Mouse (Mus musculus) v-Abl transformed pro-B cells (cell line): Measurements from ENCODE around the gene Nudt10.
"Not testable (repeated sequence)": the region's sequence is repeated elsewhere in the genome, so short reads cannot be mapped to it uniquely, and the experiment has no call there.

Source experiments
- in situ Hi-C, 2 experiments: fragments of 400-800 bp; cut with MboI; formaldehyde crosslinking; loops; one replicate each; pipeline ENCODE4 v1.15.1; 2025; ENCODE audit not compliant: unreplicated experiment in 2 of 2

Gene Nudt10

DNA sequence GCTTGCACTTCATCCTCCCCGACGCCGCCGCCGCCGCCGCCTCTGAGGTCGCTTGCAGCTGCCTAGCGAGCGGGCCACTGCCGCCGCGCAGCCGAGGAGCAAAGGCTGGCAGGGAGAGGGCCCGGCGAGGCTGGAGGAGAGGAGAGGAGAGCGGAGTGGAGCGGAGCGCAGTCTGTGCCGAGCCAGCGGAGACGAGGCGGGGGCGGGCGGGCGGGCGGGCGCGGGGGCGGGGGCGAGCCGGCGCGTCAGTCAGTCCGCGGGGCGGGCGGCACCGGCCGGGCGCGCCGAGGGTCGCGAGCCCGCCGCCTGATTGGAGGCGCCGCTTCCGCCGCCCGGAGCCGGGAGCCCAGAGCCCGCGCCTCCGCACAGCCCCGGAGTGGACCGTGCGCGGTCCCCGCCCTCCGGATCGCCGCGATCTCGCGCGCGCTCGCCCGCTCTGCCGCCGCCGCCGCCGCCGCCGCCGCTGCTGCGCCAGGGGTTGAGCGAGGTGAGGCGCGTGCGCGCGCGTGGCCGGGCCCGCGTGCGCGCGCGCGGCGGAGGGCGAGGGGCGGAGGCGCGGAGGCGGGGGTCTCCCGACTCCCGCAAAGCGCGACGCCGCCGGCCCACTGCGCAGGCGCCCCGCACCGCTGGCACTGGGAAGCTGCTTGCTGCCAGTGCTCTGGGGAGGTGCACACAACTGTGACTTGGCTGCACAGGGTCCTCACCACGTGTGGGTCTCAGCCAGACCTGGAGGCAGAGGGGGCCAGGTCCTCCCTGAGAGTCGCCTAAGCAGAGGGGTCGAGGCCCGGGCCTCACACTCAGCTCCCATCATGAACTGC, at the start of gene Nudt10:
TSS of gene Nudt10 (minus strand) at position 193 of the 818 bp plus-strand sequence.
- in situ Hi-C loops: not testable (repeated sequence)

DNA sequence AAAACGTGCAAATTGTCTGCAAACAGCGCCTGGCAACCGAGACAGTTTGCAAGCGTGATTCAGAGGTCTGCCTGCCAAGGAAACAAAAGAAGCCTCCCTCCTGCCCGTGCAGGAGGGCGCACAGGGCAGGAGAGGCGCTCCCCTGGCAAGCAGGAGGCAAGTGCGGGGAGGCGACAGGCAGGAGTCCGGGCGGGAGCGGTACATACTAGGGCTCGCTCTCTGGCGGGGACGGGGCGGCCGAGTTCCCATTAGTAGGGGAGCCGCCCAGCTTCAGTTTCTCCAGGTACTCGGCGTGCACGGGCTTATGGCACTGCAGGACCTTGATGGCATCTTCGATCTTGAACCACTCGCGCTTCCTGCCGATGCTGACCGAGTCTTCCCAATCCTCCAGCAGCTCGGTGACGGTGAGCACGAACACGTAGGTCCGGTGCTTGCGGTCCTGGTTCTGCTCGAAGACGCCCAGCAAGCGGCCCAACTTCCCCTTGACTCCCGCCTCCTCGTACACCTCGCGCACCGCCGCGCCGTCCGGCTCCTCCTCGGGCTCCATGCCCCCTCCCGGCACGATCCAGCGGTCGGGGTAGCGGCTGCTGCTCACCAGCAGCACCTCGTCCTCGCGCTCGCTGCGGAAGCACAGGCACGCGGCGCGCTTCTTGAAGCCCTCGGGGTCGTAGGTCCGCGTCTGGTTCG, 536 bp downstream of the Nudt10 start:
- in situ Hi-C loops: not testable (repeated sequence)

DNA sequence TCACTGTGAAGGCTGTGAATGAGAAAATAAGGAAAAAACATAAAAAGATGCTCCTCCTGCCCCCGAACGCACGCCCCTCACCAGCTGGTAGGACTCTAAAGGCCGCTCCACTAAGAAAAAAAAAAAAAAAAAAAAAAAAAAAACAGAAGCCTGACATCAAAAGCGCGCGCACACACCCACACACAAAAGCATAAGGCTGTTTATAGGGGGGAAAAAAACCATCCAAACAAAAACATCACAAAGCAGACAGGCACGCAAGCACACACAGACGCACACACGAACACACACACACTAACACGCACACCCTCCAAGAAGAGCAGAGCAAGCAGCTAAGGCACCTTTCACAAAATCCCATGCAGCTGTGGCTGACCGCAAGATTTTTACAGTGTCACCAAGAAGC, 1.1 kb downstream of the Nudt10 start:
- in situ Hi-C loops: no loop called here
